Mouse (Mus musculus) frontal cortex, postnatal 14 days (tissue): ENCODE measurements around the gene Ckmt2.

Experiments
- DNase-seq, 2 experiments: peaks; one replicate each; pipeline ENCODE4 v3.0.0; 2022; ENCODE audit warnings: low spot score in 2 of 2

Gene Ckmt2

DNA sequence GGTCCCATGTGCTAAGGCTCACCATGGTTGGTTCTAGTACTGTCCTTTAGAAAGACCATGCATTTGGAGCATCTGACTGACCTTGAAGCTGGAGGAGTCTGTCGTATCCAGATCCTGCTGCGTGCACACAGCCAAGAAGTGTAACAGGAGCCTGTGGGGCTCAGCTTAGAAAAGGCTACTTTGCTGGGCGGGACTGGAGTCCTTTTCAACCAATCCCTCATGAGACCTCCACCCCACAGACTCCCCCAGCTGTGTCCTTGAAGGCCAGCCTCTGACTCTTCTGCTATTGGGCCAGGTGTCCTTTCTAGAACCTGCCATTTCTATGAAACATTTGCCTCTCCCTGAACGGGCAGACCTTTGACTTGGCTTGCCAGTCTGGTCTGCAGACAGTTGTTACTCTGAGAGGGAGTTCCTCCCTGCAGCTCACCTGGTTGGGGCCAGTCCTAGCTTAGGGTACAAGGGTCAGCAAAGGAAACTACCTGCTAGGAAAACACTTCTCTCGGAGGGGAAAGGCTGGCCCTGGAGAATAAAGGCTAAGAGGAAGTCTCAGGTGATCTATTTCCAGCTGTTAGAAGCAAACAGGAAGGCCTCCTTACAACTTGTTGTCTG lies at the start of gene Ckmt2:
TSS of gene Ckmt2 (minus strand) at position 145 of the 609 bp plus-strand sequence.
- no peak for DNase-seq

GRCm38 (mm10) chr13:91921010-91921409 lies 44.3 kb upstream of the Ckmt2 start:
- DNase-seq, result no peak

GRCm38 (mm10) chr13:91918764-91919163 lies 42.1 kb upstream of the Ckmt2 start:
- DNase-seq, result no peak

GRCm38 (mm10) chr13:91917835-91918234 lies 41.1 kb upstream of the Ckmt2 start:
- no peak for DNase-seq

- DNase-seq, result no peak
Observed at GRCm38 (mm10) chr13:91916308-91916707, 39.6 kb upstream of the Ckmt2 start.

DNA sequence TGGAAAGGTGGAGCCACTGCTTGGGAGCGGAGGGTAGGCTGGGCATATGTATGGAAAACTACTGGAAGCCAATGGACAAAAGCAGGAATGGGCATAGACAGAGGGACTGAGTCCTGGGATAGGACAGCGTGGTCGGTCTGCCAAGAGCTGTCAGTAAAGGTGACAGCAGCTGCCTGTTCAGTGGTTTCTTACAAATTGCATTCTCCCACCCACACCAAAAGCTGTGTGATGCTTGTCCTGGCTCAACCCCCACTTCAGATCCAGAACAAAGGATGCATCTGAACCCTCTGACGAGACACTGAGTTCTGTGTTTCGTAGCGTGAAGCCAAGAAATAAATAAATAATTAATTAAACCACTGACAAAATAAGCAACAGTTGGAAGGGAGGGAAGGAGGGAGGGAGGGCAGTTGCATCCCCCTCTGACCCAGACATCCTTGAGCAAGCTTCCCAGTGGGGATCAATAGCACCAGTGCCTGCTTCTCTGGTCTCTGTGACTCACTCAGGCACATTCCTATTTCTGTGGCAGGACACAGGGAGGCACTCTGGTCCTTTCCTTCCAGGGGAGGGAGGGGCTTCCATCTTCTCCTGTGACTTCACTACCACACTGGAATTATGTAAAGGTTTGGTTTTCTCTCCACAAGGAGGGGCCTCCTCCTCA lies 39.0 kb upstream of the Ckmt2 start:
- peak; percentile 26 to 35 for DNase-seq

GRCm38 (mm10) chr13:91915192-91915581 lies 38.5 kb upstream of the Ckmt2 start:
- no peak for DNase-seq

DNA sequence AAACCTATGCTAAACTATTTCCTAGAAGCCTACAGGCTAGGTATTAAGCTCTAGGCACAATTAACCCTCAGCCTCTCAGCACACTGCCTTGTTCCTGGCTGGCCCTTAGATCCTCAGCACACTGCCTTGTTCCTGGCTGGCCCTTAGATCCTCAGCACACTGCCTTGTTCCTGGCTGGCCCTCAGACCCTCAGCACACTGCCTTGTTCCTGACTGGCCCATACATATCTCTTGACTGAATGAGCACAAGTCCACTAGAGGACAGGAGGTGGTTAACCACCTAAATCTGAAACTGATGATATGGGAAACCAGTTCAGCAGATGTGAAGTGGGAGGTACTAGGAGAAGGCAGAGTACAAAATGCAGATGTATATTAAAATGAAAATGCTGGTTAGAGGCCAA lies 35.0 kb upstream of the Ckmt2 start:
- DNase-seq, result no peak

GRCm38 (mm10) chr13:91911211-91911610 lies 34.5 kb upstream of the Ckmt2 start:
- no peak for DNase-seq

GRCm38 (mm10) chr13:91908202-91908980 lies 31.7 kb upstream of the Ckmt2 start:
- peak; percentile 59 to 70 for DNase-seq

DNA sequence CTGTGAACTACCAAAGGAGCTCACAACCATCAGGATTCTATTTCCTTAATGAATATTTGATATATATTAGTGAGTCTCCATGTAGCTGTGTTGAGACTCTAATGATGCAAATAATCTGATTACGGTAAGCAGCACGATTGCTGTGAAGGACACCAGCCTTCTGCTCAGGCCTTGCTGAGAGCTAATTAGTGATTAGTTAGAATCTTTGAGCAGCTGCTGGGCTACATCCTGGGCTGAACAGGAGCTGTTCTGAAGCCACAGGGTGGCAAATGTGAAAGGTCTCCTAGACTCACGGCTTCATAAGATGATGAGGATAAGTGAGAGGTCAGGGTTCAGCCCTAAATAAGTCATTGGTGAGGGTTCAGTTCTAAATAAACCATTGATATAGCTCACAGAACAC lies 29.7 kb upstream of the Ckmt2 start:
- DNase-seq, result no peak

DNA sequence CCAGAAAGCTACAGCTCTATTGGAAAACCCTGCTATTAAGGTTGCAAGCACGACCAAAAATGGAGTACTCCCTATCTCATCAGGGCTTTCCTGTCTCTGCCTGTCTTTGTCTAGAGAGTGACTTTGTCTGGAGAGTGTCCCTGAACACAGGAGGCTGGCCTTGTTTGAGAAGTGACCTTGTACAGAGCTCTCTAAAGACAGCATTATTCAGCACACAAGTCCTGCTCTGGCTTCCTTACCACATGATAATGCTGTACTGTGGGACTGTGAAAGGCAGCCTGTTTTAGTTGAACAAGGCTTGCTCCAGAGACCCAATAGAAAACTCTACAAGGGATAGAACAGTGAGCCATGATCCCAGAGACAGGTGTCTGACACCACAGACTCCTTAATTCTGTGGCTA lies 19.8 kb upstream of the Ckmt2 start:
- no peak for DNase-seq

DNA sequence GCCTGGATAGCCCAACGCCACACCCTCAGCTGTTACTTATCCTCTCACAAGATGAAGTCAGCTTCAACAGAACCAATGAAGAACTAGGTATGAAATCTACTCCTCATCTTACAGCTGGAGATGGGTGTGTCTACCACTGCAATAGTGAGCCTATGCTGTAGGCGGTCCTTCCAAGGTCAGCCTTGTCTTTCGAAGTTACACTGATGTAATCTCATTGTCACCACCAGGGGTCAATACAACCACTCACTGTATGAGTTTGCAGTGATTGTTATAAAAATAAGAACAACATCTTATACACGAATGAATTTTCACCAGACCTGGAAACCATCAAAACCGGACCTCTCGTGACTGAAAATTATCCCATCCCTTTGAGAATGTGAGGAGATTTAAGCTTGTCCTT lies 16.4 kb upstream of the Ckmt2 start:
- DNase-seq, result no peak

DNA sequence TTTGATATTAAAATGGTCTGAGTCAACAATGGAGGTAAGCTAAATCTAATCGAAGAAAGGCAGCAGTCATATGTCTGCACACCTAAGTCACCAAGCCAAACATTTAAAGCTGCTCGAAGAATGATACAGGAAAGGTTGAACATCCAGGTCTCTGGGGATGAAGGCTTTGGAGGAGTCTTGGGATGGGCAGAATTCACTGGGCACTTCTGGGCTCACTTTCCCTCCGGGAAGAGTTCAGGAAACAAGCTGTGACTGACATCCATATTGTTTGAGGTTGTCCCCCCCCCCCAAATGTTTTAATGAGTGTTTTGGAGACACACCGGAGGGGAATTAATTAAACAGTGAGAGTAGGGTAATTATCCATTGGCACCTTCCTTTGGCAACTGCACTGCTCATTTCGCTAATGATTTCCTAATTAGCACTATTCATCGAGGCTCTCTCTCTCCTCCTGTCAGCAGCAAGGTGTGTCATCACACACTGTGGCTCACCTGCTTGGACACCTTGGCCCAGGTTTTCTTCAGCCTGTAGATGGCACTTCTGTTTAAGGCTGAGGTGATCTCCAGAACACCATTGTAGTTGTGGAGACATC lies 13.4 kb upstream of the Ckmt2 start:
- DNase-seq, result no peak

GRCm38 (mm10) chr13:91884714-91885386 lies 8.2 kb upstream of the Ckmt2 start:
- no peak for DNase-seq

- DNase-seq, result peak; percentile 47 to 74
Observed at GRCm38 (mm10) chr13:91881837-91882480, 5.3 kb upstream of the Ckmt2 start.

GRCm38 (mm10) chr13:91880256-91880655 lies 3.6 kb upstream of the Ckmt2 start:
- DNase-seq, result no peak

DNA sequence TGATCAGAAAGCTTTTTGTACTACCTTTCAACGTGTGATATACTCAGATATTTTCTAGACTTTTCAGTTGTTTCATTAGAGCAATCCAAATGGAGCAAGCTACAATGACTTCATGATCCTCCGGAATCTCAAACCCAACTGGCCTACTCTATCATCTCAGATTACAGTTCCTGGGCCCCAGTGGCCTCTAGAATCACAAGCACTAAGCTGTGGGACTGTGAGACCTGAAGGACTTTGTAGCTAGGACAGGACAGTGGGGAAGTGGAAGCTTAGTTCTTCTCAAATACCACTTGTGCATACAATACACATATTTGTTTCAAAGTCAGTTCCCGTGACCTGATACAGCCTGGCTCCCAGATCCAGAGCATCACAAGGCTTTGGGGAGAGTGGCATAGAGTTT lies 1.3 kb upstream of the Ckmt2 start:
- DNase-seq, result no peak

DNA sequence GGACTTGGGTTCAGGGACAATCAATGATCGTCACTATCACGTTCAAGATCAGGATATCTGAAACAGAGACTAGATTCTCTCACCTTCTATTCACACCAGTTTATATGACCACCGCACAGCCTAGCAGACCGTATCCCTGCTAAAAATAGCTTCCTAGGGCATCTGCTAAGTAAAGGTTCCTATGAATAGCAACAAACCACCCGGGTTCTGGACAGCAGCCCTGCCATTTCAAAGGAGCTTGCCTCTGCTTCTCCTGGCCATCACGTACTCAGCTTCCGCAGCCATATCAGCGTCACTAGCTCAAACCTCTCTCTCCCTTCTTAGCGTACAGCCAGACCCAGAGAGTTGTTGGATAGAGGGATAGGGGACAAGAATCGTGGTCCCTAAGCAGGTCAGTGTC lies 665 bp upstream of the Ckmt2 start:
- DNase-seq, result no peak

DNA sequence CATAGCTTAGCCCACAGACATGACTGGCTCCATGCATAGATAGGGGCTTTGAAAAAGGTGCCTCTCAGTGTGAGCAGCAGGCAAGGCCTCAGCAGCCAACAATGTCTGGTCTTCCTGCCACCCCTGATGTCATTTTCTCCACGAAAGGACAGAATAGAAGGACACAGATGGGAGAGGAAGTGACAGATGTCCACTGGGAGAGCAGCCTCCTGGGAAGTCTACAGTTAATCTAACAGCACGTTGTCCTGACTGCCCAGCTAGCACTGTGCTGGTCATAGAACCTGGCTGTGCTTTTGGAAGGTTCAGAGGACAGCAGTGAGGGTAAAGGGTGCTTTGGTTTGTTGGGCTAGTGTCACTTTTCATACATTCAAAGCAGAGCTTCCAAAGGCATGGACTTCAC lies 1.1 kb downstream of the Ckmt2 start:
- DNase-seq, result no peak

DNA sequence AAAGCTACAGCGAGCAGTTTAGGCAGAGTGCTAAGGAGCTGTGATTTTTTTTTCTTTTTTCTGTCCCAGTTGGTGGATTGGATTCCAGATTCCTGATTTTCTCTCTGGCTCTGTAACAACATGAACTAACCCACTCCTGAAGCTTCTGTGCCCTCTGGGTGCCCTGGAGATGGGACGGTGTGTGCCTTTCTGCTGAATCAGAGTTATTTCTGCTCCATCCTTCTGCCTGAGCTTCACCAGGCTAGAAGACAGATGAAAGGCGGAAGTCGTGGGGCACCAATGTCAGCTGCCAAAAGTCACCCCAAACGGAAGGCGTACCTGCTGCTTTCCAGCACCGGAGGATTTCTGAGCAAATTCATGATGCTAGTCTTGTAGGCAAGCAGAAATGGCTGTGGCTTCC lies 2.1 kb downstream of the Ckmt2 start:
- DNase-seq, result no peak
